Mouse (Mus musculus): ENCODE measurements around the gene Nkg7. TPM values are rescaled to one million over a fixed set of nuclear protein-coding genes. Genes with fewer than 3 reads are reported as not detected.

Nkg7 gene
- polyA plus RNA-seq, 1 experiment: 43.6 TPM

DNA sequence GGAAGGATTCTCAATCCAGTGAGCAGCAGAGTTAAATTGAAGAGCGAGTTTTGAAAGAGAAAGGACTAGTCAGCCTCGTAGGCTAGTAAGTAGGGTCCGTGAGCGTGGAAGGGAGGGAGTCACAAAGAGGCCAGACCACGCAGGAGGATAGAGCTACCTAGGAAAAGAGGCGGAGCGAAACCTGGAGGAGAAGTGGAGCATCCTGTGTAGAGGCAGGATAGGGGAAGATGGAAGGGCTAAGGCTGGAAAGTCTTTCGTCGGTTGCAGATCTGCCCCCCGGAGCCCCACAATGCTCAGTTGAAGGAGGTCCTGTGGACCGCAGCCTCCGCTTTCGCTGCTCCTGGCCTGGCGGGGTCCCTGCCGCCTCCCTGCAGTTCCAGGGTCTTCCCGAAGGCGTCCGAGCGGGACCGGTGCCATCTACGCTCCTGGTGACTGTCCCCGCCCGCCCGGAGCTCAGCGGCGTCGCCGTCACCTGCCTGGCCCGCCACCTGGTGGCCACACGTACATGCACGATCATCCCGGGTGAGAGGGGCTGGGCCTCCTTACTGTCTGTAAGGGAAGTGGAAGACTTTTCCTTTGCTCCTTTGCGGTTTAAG lies 29.3 kb downstream of the Nkg7 start:
- peak overlapping the region; percentile 61 for H3K27ac ChIP-seq (ENCODE audit: control insufficient read depth, insufficient read depth, low read depth, low read length, poor library complexity)
- H3K4me3 ChIP-seq (replicated peaks; ENCODE audit: control insufficient read depth, low read depth, low read length): peak overlapping the region; percentile 74
- peaks cover 2% of the 10 kb centered on the region for H3K4me1 ChIP-seq (ENCODE audit: control insufficient read depth, insufficient read depth, low read length)

DNA sequence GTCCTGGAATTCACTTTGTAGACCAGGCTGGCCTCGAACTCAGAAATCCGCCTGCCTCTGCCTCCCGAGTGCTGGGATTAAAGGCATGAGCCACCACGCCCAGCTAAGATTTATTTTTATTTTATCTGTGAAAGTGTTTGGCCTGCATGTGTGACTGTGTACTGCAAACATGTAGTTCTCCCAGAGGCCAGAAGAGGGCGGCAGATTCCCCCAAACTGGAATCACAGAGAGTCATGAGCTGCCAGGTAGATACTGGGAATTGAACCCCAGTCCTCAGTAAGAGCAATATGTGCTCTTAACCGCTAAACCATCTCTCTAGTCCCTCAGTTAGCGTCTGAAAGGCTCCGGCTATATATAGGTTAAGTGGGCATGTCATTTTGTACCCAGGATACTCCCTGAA lies 33.5 kb downstream of the Nkg7 start:
- 67% methylated on average over 8 of the region's 8 CpGs for WGBS
- Histone ChIP-seq H3K4me1 (ENCODE audit: control insufficient read depth, insufficient read depth, low read length) (no peaks in the 10 kb centered on the region), H3K27ac (ENCODE audit: control insufficient read depth, insufficient read depth, low read depth, low read length, poor library complexity) (no peak overlapping the region), H3K4me3 (replicated peaks; ENCODE audit: control insufficient read depth, low read depth, low read length) (no peak overlapping the region)
- no peak for TF ChIP-seq POLR2A (IDR thresholded peaks at IDR 0.05; ENCODE audit: borderline replicate concordance, control insufficient read depth, low read depth, low read length)
- TF ChIP-seq CTCF (IDR thresholded peaks at IDR 0.05; ENCODE audit: control insufficient read depth, insufficient read depth, low read length): peak; percentile 63

More for the DNA sequence above, 29.3 kb downstream of the Nkg7 start:
- under 1% methylated on average over 33 of the region's 33 CpGs for WGBS
- peak; percentile 91 for TF ChIP-seq CTCF (IDR thresholded peaks at IDR 0.05; ENCODE audit: control insufficient read depth, insufficient read depth, low read length)
- TF ChIP-seq POLR2A (IDR thresholded peaks at IDR 0.05; ENCODE audit: borderline replicate concordance, control insufficient read depth, low read depth, low read length): peak; percentile 38; the same call in 1 of the 2 replicates

DNA sequence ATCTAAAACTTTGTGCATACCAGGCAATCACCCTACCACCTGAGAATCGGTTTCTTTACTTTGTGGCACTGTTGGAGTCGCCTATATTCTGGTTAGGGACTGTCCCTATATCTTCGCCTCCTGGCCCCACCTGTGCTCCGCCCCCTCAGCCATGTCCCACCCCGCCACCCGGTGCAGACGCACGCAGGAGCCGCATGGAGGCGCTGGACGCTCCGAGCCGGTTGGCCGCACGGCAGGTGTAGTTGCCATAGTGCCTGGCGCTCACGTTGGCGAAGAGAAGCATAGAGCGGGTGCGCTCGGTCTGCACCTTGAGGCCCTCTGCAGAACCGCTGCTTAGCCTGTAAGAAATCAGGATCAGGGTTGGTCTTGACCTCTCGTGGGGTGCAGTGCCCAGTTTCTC lies 38.8 kb downstream of the Nkg7 start:
- no peak for TF ChIP-seq CTCF (IDR thresholded peaks at IDR 0.05; ENCODE audit: control insufficient read depth, insufficient read depth, low read length)
- TF ChIP-seq POLR2A (IDR thresholded peaks at IDR 0.05; ENCODE audit: borderline replicate concordance, control insufficient read depth, low read depth, low read length): no peak
- Histone ChIP-seq H3K4me3 (replicated peaks; ENCODE audit: control insufficient read depth, low read depth, low read length) (no peak overlapping the region), H3K27ac (ENCODE audit: control insufficient read depth, insufficient read depth, low read depth, low read length, poor library complexity) (no peak overlapping the region), H3K4me1 (ENCODE audit: control insufficient read depth, insufficient read depth, low read length) (no peaks in the 10 kb centered on the region)
- 5% methylated on average over 23 of the region's 23 CpGs for WGBS

DNA sequence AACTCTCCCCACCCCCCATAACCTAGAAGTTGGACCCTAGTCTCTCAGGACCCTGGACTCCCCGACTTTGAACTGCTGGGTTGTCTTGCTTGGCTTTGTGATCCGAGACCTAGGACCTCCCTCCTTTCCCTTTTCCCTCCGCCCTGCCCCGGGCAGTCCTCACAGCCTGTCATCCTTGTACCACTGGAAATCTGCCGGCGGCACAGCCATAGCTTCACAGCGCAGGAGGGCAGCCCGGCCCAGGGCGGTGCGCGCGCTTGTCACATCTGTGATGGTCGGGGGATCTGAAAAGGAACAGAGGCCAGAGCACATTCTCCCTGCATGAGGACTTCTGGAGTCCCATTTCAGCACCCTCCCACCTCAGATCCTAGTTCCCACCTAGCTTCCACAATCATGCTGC lies 39.5 kb downstream of the Nkg7 start:
- TF ChIP-seq POLR2A (IDR thresholded peaks at IDR 0.05; ENCODE audit: borderline replicate concordance, control insufficient read depth, low read depth, low read length) (no peak), CTCF (IDR thresholded peaks at IDR 0.05; ENCODE audit: control insufficient read depth, insufficient read depth, low read length) (no peak)
- WGBS: 13% methylated on average over 13 of the region's 13 CpGs
- Histone ChIP-seq H3K4me3 (replicated peaks; ENCODE audit: control insufficient read depth, low read depth, low read length) (no peak overlapping the region), H3K4me1 (ENCODE audit: control insufficient read depth, insufficient read depth, low read length) (no peaks in the 10 kb centered on the region), H3K27ac (ENCODE audit: control insufficient read depth, insufficient read depth, low read depth, low read length, poor library complexity) (no peak overlapping the region)

DNA sequence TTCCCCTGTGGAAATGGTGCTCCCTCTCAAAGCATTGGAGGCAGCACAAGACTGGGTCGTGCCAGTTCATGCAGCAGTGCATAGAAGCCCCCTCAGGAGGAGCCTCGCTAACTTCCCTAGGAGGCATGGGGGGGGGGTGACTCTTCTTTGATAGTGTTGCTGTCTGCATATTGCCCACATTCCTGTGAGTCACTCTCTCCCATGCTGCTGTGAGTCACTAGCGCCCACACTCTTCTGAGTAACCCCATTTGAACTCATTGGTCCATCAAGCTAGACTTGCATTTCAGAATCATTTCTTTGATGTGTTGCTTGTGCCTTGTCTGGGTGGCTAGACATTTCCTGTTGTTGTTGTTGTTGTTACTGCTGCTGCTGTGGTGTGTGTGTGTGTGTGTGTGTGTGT lies 44.3 kb downstream of the Nkg7 start:
- no peak for TF ChIP-seq CTCF (IDR thresholded peaks at IDR 0.05; ENCODE audit: control insufficient read depth, insufficient read depth, low read length)
- TF ChIP-seq POLR2A (IDR thresholded peaks at IDR 0.05; ENCODE audit: borderline replicate concordance, control insufficient read depth, low read depth, low read length): no peak
- H3K4me1 ChIP-seq (ENCODE audit: control insufficient read depth, insufficient read depth, low read length): no peaks in the 10 kb centered on the region
- H3K4me3 ChIP-seq (replicated peaks; ENCODE audit: control insufficient read depth, low read depth, low read length): no peak overlapping the region
- WGBS: 61% methylated on average over 3 of the region's 3 CpGs
- no peak overlapping the region for H3K27ac ChIP-seq (ENCODE audit: control insufficient read depth, insufficient read depth, low read depth, low read length, poor library complexity)

DNA sequence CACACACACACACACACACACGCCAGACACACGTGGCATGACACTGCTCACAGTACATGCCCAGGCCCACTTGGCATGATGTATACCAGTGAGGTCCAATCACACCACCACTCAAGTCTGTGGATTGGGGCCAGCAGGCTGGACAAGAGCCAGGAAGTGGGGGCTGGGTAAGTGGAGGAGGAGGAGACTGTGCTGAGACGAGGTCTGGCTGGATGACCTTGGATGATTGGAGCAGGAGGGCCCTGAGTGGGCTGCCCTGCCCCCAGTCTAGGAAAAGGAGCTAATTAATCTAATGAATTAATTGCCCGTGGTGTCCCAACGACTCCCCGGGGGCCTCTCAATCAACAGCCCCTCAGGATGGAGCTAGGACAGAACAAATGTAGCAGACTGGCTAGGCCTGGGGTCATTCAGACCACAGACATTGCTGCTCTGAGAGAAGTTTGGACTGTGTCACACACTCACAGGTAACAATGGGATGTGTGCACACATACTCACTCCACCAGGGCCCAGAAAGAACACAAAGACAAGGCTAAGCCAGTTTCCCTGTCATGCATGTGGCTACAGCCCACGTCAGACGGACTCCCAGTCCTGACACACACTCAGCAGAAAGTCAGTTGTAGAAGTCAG lies 45.3 kb downstream of the Nkg7 start:
- Histone ChIP-seq H3K27ac (ENCODE audit: control insufficient read depth, insufficient read depth, low read depth, low read length, poor library complexity) (no peak overlapping the region), H3K4me1 (ENCODE audit: control insufficient read depth, insufficient read depth, low read length) (no peaks in the 10 kb centered on the region), H3K4me3 (replicated peaks; ENCODE audit: control insufficient read depth, low read depth, low read length) (no peak overlapping the region)
- TF ChIP-seq POLR2A (IDR thresholded peaks at IDR 0.05; ENCODE audit: borderline replicate concordance, control insufficient read depth, low read depth, low read length): no peak
- TF ChIP-seq CTCF (IDR thresholded peaks at IDR 0.05; ENCODE audit: control insufficient read depth, insufficient read depth, low read length): no peak
- 68% methylated on average over 8 of the region's 8 CpGs for WGBS

DNA sequence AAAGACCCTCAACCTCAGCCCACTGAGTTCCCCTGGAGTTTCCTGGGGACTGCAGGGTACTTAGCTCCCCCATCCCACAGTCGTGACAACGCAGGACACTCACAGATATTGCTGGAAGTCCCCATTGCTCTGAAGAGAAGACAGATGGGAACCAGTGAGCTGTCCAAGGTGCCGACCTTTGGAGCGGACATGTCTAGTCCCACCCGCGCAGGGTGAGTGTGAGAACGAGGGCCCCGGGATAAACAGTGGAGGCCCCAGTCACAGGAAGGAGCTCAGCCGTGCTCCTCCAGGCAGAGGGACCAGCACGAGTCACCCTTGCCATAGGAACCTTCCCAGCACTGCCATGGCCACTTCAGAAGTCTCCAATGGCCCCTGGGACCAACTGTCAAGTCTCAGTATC lies 46.4 kb downstream of the Nkg7 start:
- Histone ChIP-seq H3K27ac (ENCODE audit: control insufficient read depth, insufficient read depth, low read depth, low read length, poor library complexity) (no peak overlapping the region), H3K4me1 (ENCODE audit: control insufficient read depth, insufficient read depth, low read length) (no peaks in the 10 kb centered on the region), H3K4me3 (replicated peaks; ENCODE audit: control insufficient read depth, low read depth, low read length) (no peak overlapping the region)
- 14% methylated on average over 10 of the region's 10 CpGs for WGBS
- TF ChIP-seq POLR2A (IDR thresholded peaks at IDR 0.05; ENCODE audit: borderline replicate concordance, control insufficient read depth, low read depth, low read length) (no peak), CTCF (IDR thresholded peaks at IDR 0.05; ENCODE audit: control insufficient read depth, insufficient read depth, low read length) (no peak)

Other genes starting within 250 kb of the Nkg7 start
- 3.4 and 17.7 TPM in 2 replicates for gene Zfp715, start 123.8 kb upstream of the Nkg7 start, polyA plus RNA-seq (2011; ENCODE audit: insufficient read depth, insufficient read length, low replicate concordance, missing spikeins)
- 0.75 and 3.3 TPM in 2 replicates for gene Siglecf, start 85.7 kb upstream of the Nkg7 start, polyA plus RNA-seq (2011; ENCODE audit: insufficient read depth, insufficient read length, low replicate concordance, missing spikeins)
- 33.1 and 73.3 TPM in 2 replicates for gene Siglecg, start 28.9 kb upstream of the Nkg7 start, polyA plus RNA-seq (2011; ENCODE audit: insufficient read depth, insufficient read length, low replicate concordance, missing spikeins)
- 1.9 and 2.1 TPM in 2 replicates for gene Lim2, start 9.4 kb upstream of the Nkg7 start, polyA plus RNA-seq (2011; ENCODE audit: insufficient read depth, insufficient read length, low replicate concordance, missing spikeins)
- gene Cldnd2, start 3.7 kb downstream of the Nkg7 start, polyA plus RNA-seq (2011; ENCODE audit: insufficient read depth, insufficient read length, low replicate concordance, missing spikeins): 2.0 and 4.7 TPM in 2 replicates
- 149 and 240 TPM in 2 replicates for gene Etfb, start 7.0 kb downstream of the Nkg7 start, polyA plus RNA-seq (2011; ENCODE audit: insufficient read depth, insufficient read length, low replicate concordance, missing spikeins)
- not detected in 2 replicates for gene Gm45233, start 7.1 kb downstream of the Nkg7 start, polyA plus RNA-seq (2011; ENCODE audit: insufficient read depth, insufficient read length, low replicate concordance, missing spikeins)
- 1.9 and 5.7 TPM in 2 replicates for gene Vsig10l, start 26.1 kb downstream of the Nkg7 start, polyA plus RNA-seq (2011; ENCODE audit: insufficient read depth, insufficient read length, low replicate concordance, missing spikeins)
- not detected in 2 replicates for gene Iglon5, start 53.0 kb downstream of the Nkg7 start, polyA plus RNA-seq (2011; ENCODE audit: insufficient read depth, insufficient read length, low replicate concordance, missing spikeins)
- gene 4931406B18Rik, start 68.9 kb downstream of the Nkg7 start, polyA plus RNA-seq (2011; ENCODE audit: insufficient read depth, insufficient read length, low replicate concordance, missing spikeins): 0.85 TPM in 1 of 2 replicates, not detected in the other
- gene Cd33, start 107.4 kb downstream of the Nkg7 start, polyA plus RNA-seq (2011; ENCODE audit: insufficient read depth, insufficient read length, low replicate concordance, missing spikeins): 14.2 and 48.4 TPM in 2 replicates
- gene Zfp658, start 125.2 kb downstream of the Nkg7 start, polyA plus RNA-seq (2011; ENCODE audit: insufficient read depth, insufficient read length, low replicate concordance, missing spikeins): 1.3 and 2.9 TPM in 2 replicates
- gene Zfp719, start 142.5 kb downstream of the Nkg7 start, polyA plus RNA-seq (2011; ENCODE audit: insufficient read depth, insufficient read length, low replicate concordance, missing spikeins): 1.7 TPM in 2 replicates
- gene Zfp819, start 170.1 kb downstream of the Nkg7 start, polyA plus RNA-seq (2011; ENCODE audit: insufficient read depth, insufficient read length, low replicate concordance, missing spikeins): 1.6 TPM in 1 of 2 replicates, not detected in the other
- gene Ceacam18, start 197.6 kb downstream of the Nkg7 start, polyA plus RNA-seq (2011; ENCODE audit: insufficient read depth, insufficient read length, low replicate concordance, missing spikeins): not detected in 2 replicates
- 14.5 and 24.2 TPM in 2 replicates for gene Siglece, start 223.1 kb downstream of the Nkg7 start, polyA plus RNA-seq (2011; ENCODE audit: insufficient read depth, insufficient read length, low replicate concordance, missing spikeins)
- 2.4 and 3.6 TPM in 2 replicates for gene Ctu1, start 234.9 kb downstream of the Nkg7 start, polyA plus RNA-seq (2011; ENCODE audit: insufficient read depth, insufficient read length, low replicate concordance, missing spikeins)